Mouse (Mus musculus) midbrain, embryonic 13.5 days (tissue): ENCODE measurements around the gene Wdr43. TPM values are rescaled to one million over a fixed set of nuclear protein-coding genes. Genes with fewer than 3 reads are reported as not detected.

Experiments used
- ATAC-seq: fragments of 200-750 bp; cut with Nextera tagmentation; 2 replicates; pipeline ENCODE4 v1.8.0; 2017; ENCODE audit warnings: mild to moderate bottlenecking, moderate TSS enrichment, moderate library complexity
- H3K27ac ChIP-seq: fragments of 300-500 bp; sonication (generic); 2 replicates; pipeline ENCODE4 v1.5.1; 2015; ENCODE audit warnings: inconsistent platforms, mild to moderate bottlenecking, moderate library complexity
- H3K27me3 ChIP-seq: fragments of 300-500 bp; sonication (generic); 2 replicates; pipeline ENCODE4 v1.6.1; 2015; ENCODE audit warnings: mild to moderate bottlenecking, inconsistent platforms
- H3K36me3 ChIP-seq: fragments of 300-500 bp; sonication (generic); 2 replicates; pipeline ENCODE4 v1.6.1; 2015; ENCODE audit warnings: mild to moderate bottlenecking, inconsistent platforms
- H3K4me1 ChIP-seq: fragments of 300-500 bp; sonication (generic); replicated peaks from 2 replicates; pipeline ENCODE4 v1.6.1; 2015; ENCODE audit warnings: inconsistent platforms
- H3K4me2 ChIP-seq: fragments of 300-500 bp; sonication (generic); replicated peaks from 2 replicates; pipeline ENCODE4 v1.6.1; 2015; ENCODE audit warnings: moderate library complexity, mild to moderate bottlenecking, inconsistent platforms
- H3K4me3 ChIP-seq: fragments of 300-500 bp; sonication (generic); replicated peaks from 2 replicates; pipeline ENCODE4 v1.5.1; 2015; ENCODE audit warnings: mild to moderate bottlenecking, inconsistent platforms
- H3K9ac ChIP-seq: fragments of 300-500 bp; sonication (generic); replicated peaks from 2 replicates; pipeline ENCODE4 v1.6.1; 2015; ENCODE audit warnings: mild to moderate bottlenecking, inconsistent platforms
- H3K9me3 ChIP-seq: fragments of 300-500 bp; sonication (generic); 2 replicates; pipeline ENCODE4 v1.6.1; 2016; ENCODE audit warnings: mild to moderate bottlenecking, inconsistent platforms
- WGBS: fragments of 180-500 bp; shearing (Covaris S2); methylation state at CpG from one replicate; pipeline ENCODE4 v1.1.7; 2015; 5-methylcytosine and 5-hydroxymethylcytosine counted together
- polyA plus RNA-seq: library from polyadenylated mRNA; unstranded; fragments of >200 nt; fragmentation: Nextera tagmentation; extraction: Ambion mirVana; gene quantifications from 2 replicates; pipeline ENCODE4 v1.2.1, GENCODE M21; 2015

Wdr43 gene
- polyA plus RNA-seq, 1 experiment from 2014 or later = 49.5 TPM

DNA sequence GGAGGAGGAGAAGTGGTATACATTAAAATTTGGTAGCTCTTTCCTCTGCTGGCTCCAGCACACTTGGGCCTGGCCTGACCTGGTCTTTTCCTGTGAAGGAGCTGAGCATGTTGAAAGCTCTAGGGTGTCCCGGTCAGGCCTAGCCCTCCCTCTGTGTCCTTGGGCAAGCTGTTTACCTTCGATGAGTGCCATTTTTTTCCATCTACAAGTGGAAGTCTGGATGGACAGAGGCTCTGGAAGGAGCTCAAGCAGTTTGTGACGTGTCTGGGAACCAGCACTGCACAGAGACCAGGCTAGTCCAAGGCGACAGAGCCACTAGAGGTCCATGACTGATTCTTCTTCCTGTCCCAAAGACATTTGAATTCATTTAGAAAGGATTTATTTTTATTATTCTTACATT lies 49.5 kb downstream of the Wdr43 start:
- 0 out of 2 replicates have a peak, but pooled peaks cover 3% of the 10 kb centered on the region for H3K27me3 ChIP-seq
- H3K4me1 ChIP-seq = no peaks in the 10 kb centered on the region
- H3K4me2 ChIP-seq = no peak overlapping the region
- H3K9ac ChIP-seq = no peak overlapping the region
- no peaks in the 10 kb centered on the region; the same call in 1 of the 2 replicates for H3K9me3 ChIP-seq
- H3K4me3 ChIP-seq = no peak overlapping the region
- no peaks in the 10 kb centered on the region for H3K36me3 ChIP-seq
- WGBS = 88% methylated on average over 4 of the region's 4 CpGs
- no peak overlapping the region for H3K27ac ChIP-seq
- ATAC-seq = no peak

- no peak overlapping the region for H3K9ac ChIP-seq
- no peak overlapping the region for H3K27ac ChIP-seq
- H3K9me3 ChIP-seq = no peaks in the 10 kb centered on the region; the same call in 1 of the 2 replicates
- H3K36me3 ChIP-seq = no peaks in the 10 kb centered on the region
- WGBS = 89% methylated on average over 5 of the region's 5 CpGs
- H3K27me3 ChIP-seq = no peaks in the 10 kb centered on the region
- ATAC-seq = no peak
- no peak overlapping the region for H3K4me2 ChIP-seq
- no peak overlapping the region for H3K4me3 ChIP-seq
- H3K4me1 ChIP-seq = peaks cover 3% of the 10 kb centered on the region; the same call in 1 of the 2 replicates
Observed at GRCm38 (mm10) chr17:71669511-71669910, 53.8 kb downstream of the Wdr43 start.

DNA sequence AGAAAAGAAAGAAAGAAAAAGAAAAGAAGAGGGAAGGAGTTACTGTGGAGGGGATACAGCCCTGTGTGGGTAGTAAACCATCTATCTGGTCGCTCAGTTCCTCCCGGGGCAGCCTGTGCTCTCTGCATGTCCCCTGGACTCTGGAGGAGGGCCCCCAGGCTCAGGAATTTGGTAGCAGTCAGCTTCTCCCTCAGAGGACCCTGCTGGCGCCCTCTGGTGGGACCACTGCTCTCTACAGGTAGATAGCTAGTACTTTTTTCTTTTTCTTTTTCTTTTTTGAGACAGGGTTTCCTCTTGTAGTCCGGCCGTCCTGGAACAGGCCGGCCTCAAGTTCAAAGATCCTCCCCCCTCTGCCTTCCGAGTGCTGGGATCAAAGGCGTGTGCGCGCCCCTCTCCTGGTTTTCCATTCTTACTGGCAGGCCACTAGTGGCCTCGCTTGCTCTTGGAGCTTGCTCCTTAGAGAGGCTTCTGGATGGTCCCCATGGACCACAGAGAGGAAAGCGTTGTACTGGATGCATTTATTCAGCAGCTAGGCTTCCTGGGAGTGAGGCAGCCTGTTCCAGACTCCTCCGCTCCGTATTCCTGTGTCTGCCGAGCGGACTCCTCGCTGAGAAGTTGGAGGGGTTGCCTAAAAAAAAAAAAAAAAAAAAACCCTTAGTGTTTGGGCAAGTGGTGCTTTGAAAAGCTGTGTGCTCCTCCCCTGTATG lies 56.3 kb downstream of the Wdr43 start:
- Histone ChIP-seq H3K36me3 (no peaks in the 10 kb centered on the region), H3K27ac (no peak overlapping the region), H3K9me3 (no peaks in the 10 kb centered on the region; the same call in 1 of the 2 replicates), H3K4me1 (peaks cover 3% of the 10 kb centered on the region; the same call in 1 of the 2 replicates), H3K4me2 (no peak overlapping the region), H3K27me3 (no peaks in the 10 kb centered on the region), H3K4me3 (no peak overlapping the region), H3K9ac (no peak overlapping the region)
- WGBS = 60% methylated on average over 17 of the region's 17 CpGs
- ATAC-seq = no peak

GRCm38 (mm10) chr17:71673092-71673491 lies 57.4 kb downstream of the Wdr43 start, which contains the start of gene Togaram2:
Gene Togaram2, plus strand, starts transcription at chr17:71673261.
- H3K4me3 ChIP-seq = no peak within 1 kb of the TSS
- WGBS = 48% methylated on average over 9 of the region's 9 CpGs
- ATAC-seq = peak; percentile 19; the same call in 1 of the 2 replicates
- no peak within 1 kb of the TSS for H3K4me2 ChIP-seq
- H3K27me3 ChIP-seq = no peaks in the 10 kb centered on the region
- H3K36me3 ChIP-seq = no peaks in the 10 kb centered on the region
- peaks cover 3% of the 10 kb centered on the region; the same call in 1 of the 2 replicates for H3K4me1 ChIP-seq
- H3K9ac ChIP-seq = no peak within 1 kb of the TSS
- H3K9me3 ChIP-seq = no peaks in the 10 kb centered on the region; the same call in 1 of the 2 replicates
- no peak within 1 kb of the TSS for H3K27ac ChIP-seq

- no peaks in the 10 kb centered on the region for H3K36me3 ChIP-seq
- ATAC-seq = no peak
- H3K27ac ChIP-seq = no peak overlapping the region
- 79% methylated on average over 9 of the region's 9 CpGs for WGBS
- no peak overlapping the region for H3K9ac ChIP-seq
- peaks cover 3% of the 10 kb centered on the region; the same call in 1 of the 2 replicates for H3K4me1 ChIP-seq
- H3K9me3 ChIP-seq = no peaks in the 10 kb centered on the region; the same call in 1 of the 2 replicates
- no peak overlapping the region for H3K4me2 ChIP-seq
- no peak overlapping the region for H3K4me3 ChIP-seq
- no peaks in the 10 kb centered on the region for H3K27me3 ChIP-seq
Observed at GRCm38 (mm10) chr17:71673936-71674335, 58.2 kb downstream of the Wdr43 start.

- Histone ChIP-seq H3K36me3 (no peaks in the 10 kb centered on the region), H3K4me3 (no peak overlapping the region), H3K9me3 (no peaks in the 10 kb centered on the region), H3K9ac (no peak overlapping the region), H3K27me3 (no peaks in the 10 kb centered on the region), H3K27ac (no peak overlapping the region), H3K4me2 (no peak overlapping the region), H3K4me1 (peaks cover 3% of the 10 kb centered on the region; the same call in 1 of the 2 replicates)
- 94% methylated on average over 18 of the region's 18 CpGs for WGBS
- no peak for ATAC-seq
Observed at GRCm38 (mm10) chr17:71674886-71675285, 59.2 kb downstream of the Wdr43 start.

- H3K4me3 ChIP-seq = no peak overlapping the region
- H3K9ac ChIP-seq = no peak overlapping the region
- no peaks in the 10 kb centered on the region for H3K27me3 ChIP-seq
- peaks cover 4% of the 10 kb centered on the region; the same call in 1 of the 2 replicates for H3K4me1 ChIP-seq
- no peak overlapping the region for H3K4me2 ChIP-seq
- 66% methylated on average over 14 of the region's 14 CpGs for WGBS
- no peak overlapping the region for H3K27ac ChIP-seq
- no peaks in the 10 kb centered on the region for H3K9me3 ChIP-seq
- no peaks in the 10 kb centered on the region for H3K36me3 ChIP-seq
- no peak for ATAC-seq
Observed at GRCm38 (mm10) chr17:71681666-71682065, 66.0 kb downstream of the Wdr43 start.

DNA sequence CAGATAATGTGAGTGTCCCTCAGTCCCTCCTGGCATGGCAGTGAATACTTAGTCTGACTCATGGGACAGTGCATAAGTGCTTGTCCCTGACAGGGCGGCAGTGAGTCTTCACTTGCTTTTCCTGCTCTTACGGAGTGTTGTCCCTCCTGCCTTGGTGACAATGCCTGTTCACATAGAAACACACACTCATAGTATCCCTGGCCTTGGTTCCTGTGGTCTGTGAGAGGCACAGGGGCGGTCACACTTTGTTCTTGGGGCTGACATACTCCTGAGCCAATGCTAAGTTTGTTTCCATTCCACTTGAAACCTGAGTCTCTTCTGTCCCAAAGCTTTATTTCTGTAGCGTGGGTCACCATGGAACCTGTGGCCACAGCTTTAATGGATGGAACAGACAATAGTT lies 66.7 kb downstream of the Wdr43 start:
- 87% methylated on average over 4 of the region's 4 CpGs for WGBS
- H3K36me3 ChIP-seq = no peaks in the 10 kb centered on the region

GRCm38 (mm10) chr17:71683281-71683680 lies 67.6 kb downstream of the Wdr43 start:
- WGBS = 95% methylated on average over 6 of the region's 6 CpGs
- H3K27ac ChIP-seq = no peak overlapping the region
- no peaks in the 10 kb centered on the region for H3K27me3 ChIP-seq
- ATAC-seq = no peak
- no peak overlapping the region for H3K4me3 ChIP-seq
- H3K9ac ChIP-seq = no peak overlapping the region
- no peak overlapping the region for H3K4me2 ChIP-seq
- H3K9me3 ChIP-seq = no peaks in the 10 kb centered on the region
- H3K4me1 ChIP-seq = peaks cover 4% of the 10 kb centered on the region; the same call in 1 of the 2 replicates
- H3K36me3 ChIP-seq = no peaks in the 10 kb centered on the region

More for the DNA sequence above, 66.7 kb downstream of the Wdr43 start:
- Histone ChIP-seq H3K4me3 (no peak overlapping the region), H3K9ac (no peak overlapping the region), H3K9me3 (no peaks in the 10 kb centered on the region), H3K4me1 (peaks cover 4% of the 10 kb centered on the region; the same call in 1 of the 2 replicates), H3K27me3 (no peaks in the 10 kb centered on the region), H3K4me2 (no peak overlapping the region), H3K27ac (no peak overlapping the region)
- ATAC-seq = no peak

GRCm38 (mm10) chr17:71684103-71684608 lies 68.5 kb downstream of the Wdr43 start:
- Histone ChIP-seq H3K9me3 (no peaks in the 10 kb centered on the region), H3K27ac (no peak overlapping the region), H3K27me3 (no peaks in the 10 kb centered on the region), H3K4me2 (no peak overlapping the region), H3K9ac (no peak overlapping the region), H3K4me1 (peaks cover 4% of the 10 kb centered on the region; the same call in 1 of the 2 replicates), H3K36me3 (no peaks in the 10 kb centered on the region), H3K4me3 (no peak overlapping the region)
- ATAC-seq = no peak
- WGBS = 58% methylated on average over 5 of the region's 5 CpGs

DNA sequence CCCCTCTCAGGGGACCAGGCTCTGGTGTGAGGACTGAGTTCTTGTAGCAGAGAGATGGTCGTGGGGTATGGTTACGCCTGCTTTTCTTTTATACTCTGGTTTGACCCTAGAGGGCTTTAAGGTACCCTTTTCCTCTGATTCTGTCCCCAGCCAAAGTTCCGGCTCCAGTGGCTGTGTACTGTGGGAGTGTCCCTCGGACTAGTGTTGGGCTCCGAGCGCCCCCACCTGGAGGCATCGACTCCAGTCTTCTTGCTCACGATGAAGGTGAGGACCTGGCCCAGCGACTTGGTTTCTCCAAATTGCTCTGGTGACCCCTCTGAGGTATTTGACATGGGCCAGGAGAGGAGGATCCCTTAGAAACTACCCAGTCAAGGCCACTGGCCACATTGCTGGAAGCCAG lies 71.7 kb downstream of the Wdr43 start:
- no peak for ATAC-seq
- peaks cover 10% of the 10 kb centered on the region for H3K4me1 ChIP-seq
- no peak overlapping the region for H3K4me3 ChIP-seq
- H3K27ac ChIP-seq = no peak overlapping the region
- no peak overlapping the region for H3K9ac ChIP-seq
- H3K9me3 ChIP-seq = no peaks in the 10 kb centered on the region
- WGBS = 70% methylated on average over 9 of the region's 9 CpGs
- no peak overlapping the region for H3K4me2 ChIP-seq
- no peaks in the 10 kb centered on the region for H3K27me3 ChIP-seq
- H3K36me3 ChIP-seq = no peaks in the 10 kb centered on the region

DNA sequence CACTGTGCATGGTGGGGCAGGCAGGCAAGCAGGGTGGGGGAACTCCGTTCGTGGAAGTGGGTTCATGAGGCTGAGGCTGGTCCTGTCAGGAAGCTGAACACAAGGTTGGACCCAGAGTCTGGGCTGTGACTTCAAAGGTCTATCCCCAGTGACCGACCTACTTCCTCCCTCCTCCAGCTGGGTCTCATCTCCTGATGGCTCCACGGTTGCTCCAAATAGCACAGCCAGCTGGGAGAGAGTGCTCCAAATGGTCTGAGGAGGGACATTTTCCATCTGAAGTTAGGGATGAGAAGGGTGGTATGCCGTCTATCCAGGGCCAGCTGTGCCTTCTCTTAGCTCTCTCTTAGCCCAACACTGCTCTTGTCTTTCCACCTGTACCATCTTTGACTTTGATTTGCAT lies 74.2 kb downstream of the Wdr43 start:
- Histone ChIP-seq H3K9ac (no peak overlapping the region), H3K36me3 (no peaks in the 10 kb centered on the region), H3K4me1 (peaks cover 17% of the 10 kb centered on the region), H3K4me3 (no peak overlapping the region), H3K9me3 (no peaks in the 10 kb centered on the region), H3K27me3 (no peaks in the 10 kb centered on the region), H3K4me2 (no peak overlapping the region), H3K27ac (no peak overlapping the region)
- WGBS = 90% methylated on average over 5 of the region's 5 CpGs
- no peak for ATAC-seq
